Mouse (Mus musculus) duodenum, adult 2 months (tissue): Measurements from ENCODE around the gene Dvl2. TPM values are rescaled to one million over a fixed set of nuclear protein-coding genes. Genes with fewer than 3 reads are reported as not detected.

Experiments
- polyA plus RNA-seq: library from polyadenylated mRNA; depleted of rRNA; stranded (reverse); fragments of >200 nt; gene quantifications from 2 replicates; pipeline ENCODE4 v1.2.3, GENCODE M21; 2012; ENCODE audit warnings: low replicate concordance; rRNA removed

Dvl2 gene
- polyA plus RNA-seq, result 5.5 and 7.4 TPM in 2 replicates

DNA sequence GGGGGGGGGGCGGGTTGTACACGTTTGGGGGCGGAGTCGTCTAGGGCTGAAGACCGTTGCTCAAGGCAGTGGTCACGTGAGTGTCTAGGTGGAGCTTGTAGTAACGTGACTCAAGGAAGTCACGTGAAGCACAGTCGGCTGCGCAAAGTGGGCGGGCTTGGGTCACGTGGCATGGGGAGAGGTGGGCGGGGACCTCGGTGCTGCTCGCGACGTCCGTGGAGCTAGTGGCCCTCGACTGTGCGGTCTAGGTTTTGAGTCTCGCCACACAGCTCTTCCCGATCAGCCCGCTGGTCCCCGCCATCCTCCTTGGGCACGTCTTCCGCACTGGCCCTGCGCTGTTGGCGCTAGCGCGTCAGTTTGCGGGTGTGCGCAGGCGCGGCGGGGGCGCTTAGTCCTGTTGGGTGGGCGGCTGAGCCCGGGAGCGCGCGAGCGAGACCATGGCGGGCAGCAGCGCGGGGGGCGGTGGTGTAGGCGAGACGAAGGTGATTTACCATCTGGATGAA is at the start of gene Dvl2:
Gene Dvl2, plus strand, starts transcription at position 200 of the 503 bp plus-strand sequence.

GRCm38 (mm10) chr11:69964650-69965270 is 35.6 kb upstream of the Dvl2 start, which contains the start of gene Cldn7:
Gene Cldn7 (plus strand): TSS chr11:69964779.

DNA sequence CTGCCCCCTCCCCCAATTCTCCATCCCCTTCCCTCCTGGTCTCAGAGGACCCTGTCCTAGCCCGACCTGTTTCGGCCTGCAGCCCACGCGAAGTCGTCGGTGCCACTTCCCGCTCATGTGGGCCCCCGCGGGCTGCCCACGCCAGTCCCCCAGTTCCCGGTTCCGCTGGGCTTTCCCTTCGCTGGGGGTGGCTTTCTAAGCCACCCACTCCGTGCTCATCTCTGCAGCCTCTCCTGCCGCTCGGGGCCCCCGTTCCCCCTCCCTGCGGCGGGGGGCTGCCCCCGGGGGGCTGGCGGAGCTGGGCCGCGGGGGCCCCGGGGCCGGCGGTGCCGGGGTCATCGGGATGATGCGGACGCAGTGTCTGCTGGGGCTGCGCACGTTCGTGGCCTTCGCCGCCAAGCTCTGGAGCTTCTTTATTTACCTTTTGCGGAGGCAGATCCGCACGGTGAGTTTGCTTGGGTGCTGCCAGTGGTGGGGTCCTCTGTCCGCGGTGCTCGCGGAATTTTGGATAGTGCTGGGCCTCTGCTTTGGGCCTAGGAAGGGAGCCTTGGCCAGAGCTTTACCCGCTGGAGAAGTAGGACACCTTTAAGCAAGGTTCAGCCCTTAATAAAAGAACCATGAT is 19.1 kb upstream of the Dvl2 start, which contains the start of gene Ctdnep1:
Gene Ctdnep1, plus strand, starts transcription at position 16 of the 622 bp plus-strand sequence.

DNA sequence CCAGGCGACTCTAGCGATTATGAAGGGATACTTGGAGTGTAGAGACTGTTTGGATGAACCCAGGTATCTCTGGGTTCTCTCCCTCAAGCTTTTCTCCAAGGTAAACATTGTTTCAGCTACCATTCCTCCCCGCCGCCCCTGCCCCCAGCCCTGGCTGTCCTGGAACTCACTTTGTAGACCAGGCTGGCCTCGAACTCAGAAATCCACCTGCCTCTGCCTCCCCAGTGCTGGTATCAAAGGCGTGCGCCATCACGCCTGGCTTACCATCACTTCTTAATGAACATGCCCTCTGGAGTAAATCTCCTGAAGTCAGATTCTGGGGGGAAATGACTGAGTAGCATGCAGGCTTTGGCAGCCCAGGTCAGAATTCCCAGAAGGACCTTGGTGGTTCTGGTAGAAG is 18.2 kb upstream of the Dvl2 start, which contains the start of gene Elp5:
Gene Elp5, minus strand, starts transcription at position 293 of the 400 bp plus-strand sequence.

GRCm38 (mm10) chr11:69990850-69991691 is 9.3 kb upstream of the Dvl2 start, which contains the start of gene Gabarap:
Gene Gabarap (plus strand): TSS chr11:69991143.

GRCm38 (mm10) chr11:69995391-69995960 is 4.9 kb upstream of the Dvl2 start, which contains the start of gene Phf23:
Gene Phf23 (plus strand): TSS chr11:69995777.

DNA sequence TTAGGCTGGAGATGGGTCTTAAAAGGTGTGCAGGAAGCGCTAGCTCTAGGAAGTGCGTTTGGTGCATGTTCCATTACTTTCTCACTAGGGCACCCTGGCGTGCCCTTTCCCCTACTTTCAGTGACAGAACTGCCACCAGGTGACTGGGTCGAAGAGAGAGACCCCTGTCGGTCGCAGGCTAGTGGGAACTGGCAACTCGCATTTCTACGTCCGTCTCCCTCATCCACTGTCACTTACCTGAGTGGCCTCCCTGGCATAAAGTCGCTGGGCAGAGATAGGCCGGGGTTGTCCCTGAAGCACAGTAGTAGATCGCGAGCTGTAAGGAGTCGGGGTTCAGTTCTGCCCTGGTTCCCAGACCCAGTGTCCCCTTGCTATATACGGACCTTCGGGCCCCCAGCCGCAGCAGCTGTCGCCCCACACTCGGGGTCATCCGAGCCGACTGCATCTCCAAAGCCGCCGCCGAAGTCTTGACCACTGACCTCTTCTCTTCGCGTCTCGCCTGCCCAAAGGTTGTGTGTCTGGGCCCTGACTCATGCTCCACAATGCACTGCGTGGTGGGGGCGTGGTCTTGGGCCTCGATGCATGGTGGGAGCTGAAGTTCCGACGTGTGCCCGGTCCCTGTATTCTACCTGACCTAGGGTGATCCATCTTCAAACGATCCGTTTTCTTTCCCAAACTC is 14.6 kb downstream of the Dvl2 start, which contains the start of gene Acadvl:
Gene Acadvl, minus strand, starts transcription at position 532 of the 679 bp plus-strand sequence.

DNA sequence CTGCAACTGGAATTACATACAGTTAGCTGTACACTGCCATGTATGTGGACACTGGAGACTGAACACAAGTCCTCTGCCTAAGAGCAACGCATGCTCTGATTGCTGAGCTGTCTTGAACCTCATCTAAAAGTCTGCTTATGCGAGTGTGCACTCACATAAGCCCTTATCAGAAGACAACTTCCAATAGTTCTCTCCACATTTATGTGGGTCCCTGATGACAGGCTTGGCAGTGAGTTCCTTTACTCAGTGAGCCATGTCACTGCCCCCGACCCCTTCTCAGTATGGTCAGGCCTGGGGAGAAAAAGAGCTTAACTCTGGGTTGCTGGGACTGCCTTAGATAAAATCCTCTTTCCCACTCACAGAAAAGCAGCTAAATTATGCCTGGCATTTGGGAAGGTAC is 16.3 kb downstream of the Dvl2 start, which contains the start of gene Dlg4:
Gene Dlg4, plus strand, starts transcription at position 274 of the 400 bp plus-strand sequence.

DNA sequence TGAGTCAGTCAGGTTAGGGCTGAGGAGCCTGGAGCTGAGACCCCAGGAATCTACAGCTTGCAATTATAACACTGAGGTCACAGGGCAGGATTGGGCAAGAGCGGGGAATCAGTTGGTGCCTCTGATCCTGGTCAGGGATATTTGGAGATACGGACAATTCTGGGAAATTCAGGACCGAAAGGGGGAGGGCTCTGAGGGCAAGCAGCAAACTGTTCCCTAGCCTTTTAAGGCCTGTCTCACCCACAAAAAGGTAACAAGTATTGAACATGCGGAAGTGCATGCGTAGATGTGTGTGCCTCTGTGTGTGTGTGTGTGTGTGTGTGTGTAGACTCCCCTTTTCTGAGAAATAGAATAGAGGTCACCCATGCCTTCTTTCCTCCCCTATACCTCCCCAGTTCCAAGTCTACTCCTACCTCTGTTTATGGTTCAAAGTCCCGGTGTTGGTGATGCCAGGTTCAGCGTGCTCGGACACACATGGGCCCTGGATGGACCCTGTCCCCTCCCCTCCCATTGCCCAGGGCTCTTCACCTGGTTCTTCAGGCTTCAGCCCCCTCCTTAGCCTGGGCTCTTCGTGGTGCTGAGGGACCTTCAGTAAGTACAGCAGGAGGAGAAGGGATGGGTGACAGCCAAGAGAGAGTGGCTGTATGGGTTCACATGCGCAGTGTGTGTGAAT is 53.6 kb downstream of the Dvl2 start, which contains the start of gene Asgr1:
Gene Asgr1, plus strand, starts transcription at position 188 of the 673 bp plus-strand sequence.

Other genes with a start within 250 kb of the Dvl2 start
- 22.0 and 29.9 TPM in 2 replicates for gene Polr2a, start 242.0 kb upstream of the Dvl2 start, polyA plus RNA-seq
- gene Slc35g3, start 238.6 kb upstream of the Dvl2 start, polyA plus RNA-seq, result 0.13 TPM in 1 of 2 replicates, not detected in the other
- gene Zbtb4, start 234.7 kb upstream of the Dvl2 start, polyA plus RNA-seq, result 7.0 and 19.2 TPM in 2 replicates
- gene Chrnb1, start 204.7 kb upstream of the Dvl2 start, polyA plus RNA-seq, result 3.8 and 6.8 TPM in 2 replicates
- 2.7 and 6.1 TPM in 2 replicates for gene Fgf11, start 198.7 kb upstream of the Dvl2 start, polyA plus RNA-seq
- gene Tmem102, start 195.0 kb upstream of the Dvl2 start, polyA plus RNA-seq, result 44.7 and 80.5 TPM in 2 replicates
- not detected in 2 replicates for gene Gm39566, start 185.3 kb upstream of the Dvl2 start, polyA plus RNA-seq
- not detected in 2 replicates for gene Spem2, start 182.1 kb upstream of the Dvl2 start, polyA plus RNA-seq
- 0.09 and 0.13 TPM in 2 replicates for gene Spem1, start 178.4 kb upstream of the Dvl2 start, polyA plus RNA-seq
- 6.9 and 15.5 TPM in 2 replicates for gene Nlgn2, start 162.8 kb upstream of the Dvl2 start, polyA plus RNA-seq
- 102 and 130 TPM in 2 replicates for gene Tmem256, start 162.1 kb upstream of the Dvl2 start, polyA plus RNA-seq
- gene Plscr3, start 154.2 kb upstream of the Dvl2 start, polyA plus RNA-seq, result 39.3 and 58.9 TPM in 2 replicates
- gene Tnk1, start 141.9 kb upstream of the Dvl2 start, polyA plus RNA-seq, result 34.8 and 47.5 TPM in 2 replicates
- gene Tmem95, start 122.6 kb upstream of the Dvl2 start, polyA plus RNA-seq, result not detected in 2 replicates
- gene Kctd11, start 119.2 kb upstream of the Dvl2 start, polyA plus RNA-seq, result 2.0 and 2.3 TPM in 2 replicates
- gene Acap1, start 105.1 kb upstream of the Dvl2 start, polyA plus RNA-seq, result 7.4 and 13.8 TPM in 2 replicates
- 2.1 and 3.0 TPM in 2 replicates for gene 2810408A11Rik, start 99.6 kb upstream of the Dvl2 start, polyA plus RNA-seq
- 20.1 and 23.0 TPM in 2 replicates for gene Neurl4, start 99.5 kb upstream of the Dvl2 start, polyA plus RNA-seq
- 106 and 110 TPM in 2 replicates for gene Gps2, start 86.7 kb upstream of the Dvl2 start, polyA plus RNA-seq
- gene Eif5a, start 78.6 kb upstream of the Dvl2 start, polyA plus RNA-seq, result 196 and 222 TPM in 2 replicates
- gene Ybx2, start 64.8 kb upstream of the Dvl2 start, polyA plus RNA-seq, result 10.8 and 28.6 TPM in 2 replicates
- gene Slc2a4, start 52.4 kb upstream of the Dvl2 start, polyA plus RNA-seq, result 15.5 and 23.7 TPM in 2 replicates
- 294 and 1,474 TPM in 2 replicates for gene Cldn7, start 35.8 kb upstream of the Dvl2 start, polyA plus RNA-seq
- gene Ctdnep1, start 19.4 kb upstream of the Dvl2 start, polyA plus RNA-seq, result 85.4 and 132 TPM in 2 replicates
- 38.1 and 39.2 TPM in 2 replicates for gene Elp5, start 18.1 kb upstream of the Dvl2 start, polyA plus RNA-seq
- 200 and 478 TPM in 2 replicates for gene Gabarap, start 9.5 kb upstream of the Dvl2 start, polyA plus RNA-seq
- gene Phf23, start 4.8 kb upstream of the Dvl2 start, polyA plus RNA-seq, result 8.8 and 9.4 TPM in 2 replicates
- gene Acadvl, start 14.8 kb downstream of the Dvl2 start, polyA plus RNA-seq, result 124 and 125 TPM in 2 replicates
- gene Dlg4, start 16.3 kb downstream of the Dvl2 start, polyA plus RNA-seq, result 5.2 and 5.7 TPM in 2 replicates
- gene Asgr1, start 53.5 kb downstream of the Dvl2 start, polyA plus RNA-seq, result 0.49 TPM in 1 of 2 replicates, not detected in the other
- gene Asgr2, start 92.0 kb downstream of the Dvl2 start, polyA plus RNA-seq, result 0.17 and 0.21 TPM in 2 replicates
- 0.84 and 1.1 TPM in 2 replicates for gene Mgl2, start 129.7 kb downstream of the Dvl2 start, polyA plus RNA-seq
- gene Clec10a, start 155.6 kb downstream of the Dvl2 start, polyA plus RNA-seq, result 0.66 and 0.88 TPM in 2 replicates
- gene Slc16a11, start 212.2 kb downstream of the Dvl2 start, polyA plus RNA-seq, result 22.1 and 33.3 TPM in 2 replicates
- 5.7 and 10.5 TPM in 2 replicates for gene Slc16a13, start 220.5 kb downstream of the Dvl2 start, polyA plus RNA-seq
- gene Bcl6b, start 229.2 kb downstream of the Dvl2 start, polyA plus RNA-seq, result 0.81 and 2.0 TPM in 2 replicates
- gene 0610010K14Rik, start 237.3 kb downstream of the Dvl2 start, polyA plus RNA-seq, result 44.8 and 46.2 TPM in 2 replicates
- 3.7 and 6.3 TPM in 2 replicates for gene Gm21988, start 239.2 kb downstream of the Dvl2 start, polyA plus RNA-seq
- 194 and 270 TPM in 2 replicates for gene Rnasek, start 239.2 kb downstream of the Dvl2 start, polyA plus RNA-seq